Mouse (Mus musculus) R1 (cell line): Measurements from ENCODE around the gene Apol9a.
"Not testable (repeated sequence)": the region's sequence is repeated elsewhere in the genome, so short reads cannot be mapped to it uniquely, and the experiment has no call there.

Experiments used
- DNase-seq: peaks from one replicate; pipeline ENCODE4 v3.0.0-alpha.2; 2018; ENCODE audit warnings: low read depth, low spot score

The Apol9a gene

DNA sequence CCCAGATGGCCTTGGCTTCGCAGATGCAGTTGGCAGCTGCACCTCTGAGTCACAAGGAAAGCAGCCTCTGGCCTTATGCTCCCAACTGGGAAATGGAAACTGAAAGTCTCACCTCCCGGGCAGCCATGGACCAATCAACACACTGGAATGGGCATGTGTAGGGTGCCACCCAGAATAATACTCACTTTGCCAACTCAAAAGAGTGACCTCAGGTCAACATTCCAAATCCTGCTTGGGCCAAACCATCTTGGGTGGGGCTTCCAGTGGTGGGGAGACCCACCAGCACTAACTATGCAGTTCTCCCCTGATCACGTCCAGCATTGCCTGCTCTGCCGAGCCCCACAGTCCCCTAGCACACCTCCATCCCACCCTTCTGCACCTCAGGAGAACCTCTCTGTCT is at the start of gene Apol9a:
TSS of gene Apol9a (minus strand) at position 101 of the 400 bp plus-strand sequence.
- DNase-seq = not testable (repeated sequence)

DNA sequence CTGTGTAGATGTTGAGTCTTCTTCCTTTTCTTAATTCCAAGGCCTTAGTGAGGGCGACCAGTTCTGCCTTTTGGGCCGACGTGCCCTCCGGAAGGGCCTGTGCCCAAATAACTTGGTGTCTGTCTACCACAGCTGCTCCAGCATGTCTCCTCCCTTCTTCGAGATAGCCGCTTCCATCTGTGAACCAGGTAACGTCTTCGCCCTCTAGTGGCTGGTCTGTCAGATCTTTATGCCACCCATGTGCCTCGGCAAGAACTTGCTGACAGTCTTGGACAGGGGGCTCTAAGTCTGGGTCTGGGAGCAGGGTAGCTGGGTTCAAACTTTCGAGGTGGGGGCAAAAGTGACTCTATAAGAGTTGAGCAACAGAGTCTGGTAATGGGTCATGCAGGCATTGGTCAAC is 39.0 kb upstream of the Apol9a start:
- DNase-seq = peak; percentile 76

DNA sequence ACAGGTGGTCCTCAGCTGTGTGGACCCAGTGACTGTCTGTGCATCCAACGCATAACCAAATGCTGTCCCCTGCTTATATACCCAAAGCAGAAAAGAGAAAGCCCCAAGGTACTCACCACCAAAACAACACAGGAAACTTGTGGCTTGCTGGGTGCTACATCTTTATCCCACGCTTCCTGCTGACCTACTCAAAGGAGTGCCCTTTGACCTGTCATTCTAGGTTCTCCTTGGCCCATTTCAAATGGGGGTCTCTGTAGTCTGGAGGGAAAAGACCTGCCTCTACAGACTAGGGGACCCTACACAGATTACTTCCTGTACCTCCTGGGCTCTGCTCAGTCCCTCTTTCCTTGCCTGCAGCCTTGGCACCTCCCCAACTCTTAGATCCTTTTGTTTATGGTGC is 36.5 kb upstream of the Apol9a start, which contains the start of gene Apol7b:
TSS of gene Apol7b (minus strand) at position 101 of the 400 bp plus-strand sequence.
- not testable (repeated sequence) for DNase-seq

DNA sequence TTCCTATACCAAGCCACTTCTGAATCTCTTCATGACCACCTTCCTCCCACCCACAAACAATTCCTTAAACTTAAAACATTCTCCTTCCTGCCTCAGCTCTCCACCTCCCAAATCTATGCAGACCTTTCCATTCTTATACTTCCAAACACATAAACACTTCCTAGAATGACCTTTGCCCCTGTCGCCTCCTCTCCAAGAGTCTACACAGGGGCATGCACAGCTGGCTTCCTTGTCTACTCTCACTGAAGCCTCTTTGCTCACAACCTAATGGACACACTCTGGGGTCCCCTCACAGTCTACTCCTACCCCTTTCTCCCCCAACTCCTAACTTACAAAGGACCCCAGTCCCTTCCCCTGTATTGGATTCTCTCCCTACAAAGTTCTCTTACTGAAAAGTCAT is 34.7 kb upstream of the Apol9a start:
- DNase-seq = not testable (repeated sequence)

DNA sequence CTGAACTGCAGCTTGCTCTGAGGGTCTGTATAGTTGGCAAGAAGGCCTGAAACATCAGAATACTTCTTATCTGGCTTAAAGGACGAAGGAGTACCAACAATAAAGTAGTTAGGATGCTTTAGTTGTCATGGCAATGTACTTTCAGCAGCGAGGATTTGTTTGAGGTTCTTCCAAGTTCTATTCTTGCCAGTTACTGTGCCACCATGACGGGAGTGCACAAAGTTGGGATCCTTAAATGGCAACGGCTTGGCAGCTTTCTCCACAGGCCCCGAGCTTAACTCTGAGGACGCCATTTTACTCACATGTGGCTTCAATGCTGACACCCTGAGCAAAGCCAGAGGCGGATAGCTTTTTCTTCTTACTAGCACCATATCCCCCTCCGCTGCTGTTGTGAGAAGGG is 33.8 kb upstream of the Apol9a start:
- not testable (repeated sequence) for DNase-seq

DNA sequence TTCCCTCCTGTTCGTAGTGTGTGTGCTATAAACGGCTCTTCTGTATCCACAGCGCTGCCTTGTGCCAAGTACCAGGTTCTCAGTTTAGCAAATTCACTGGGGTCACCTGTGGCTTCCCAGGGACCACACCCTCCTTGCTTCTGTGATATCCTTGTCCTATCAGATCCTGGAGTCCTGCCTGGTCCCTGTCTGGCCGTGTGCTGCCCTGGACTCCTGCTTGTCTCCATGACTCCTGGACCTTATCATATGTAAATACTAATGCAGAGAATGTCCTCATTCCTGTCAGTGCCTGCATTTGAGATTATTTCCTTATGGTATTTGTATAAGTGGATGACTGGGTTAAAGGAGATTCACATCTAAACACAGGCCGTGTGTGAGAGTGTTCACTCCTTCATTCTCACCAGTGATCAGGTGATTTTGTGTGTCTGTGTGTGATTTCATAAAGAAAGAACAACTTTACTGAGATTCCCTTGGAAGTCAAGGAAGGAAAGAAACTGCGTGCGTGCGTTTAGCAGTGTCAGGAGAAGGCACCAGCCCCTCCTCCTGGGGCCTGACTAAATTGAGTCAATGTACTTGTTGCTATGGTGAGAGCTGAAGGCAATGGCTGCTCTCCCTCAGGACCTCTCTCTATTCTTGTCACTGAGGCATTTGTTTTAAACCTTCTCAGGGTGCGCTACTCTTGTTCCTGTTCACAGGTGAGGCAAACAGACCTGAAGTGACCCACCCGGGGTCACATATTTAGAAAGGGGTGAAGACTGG is 17.9 kb upstream of the Apol9a start:
- DNase-seq = not testable (repeated sequence)

DNA sequence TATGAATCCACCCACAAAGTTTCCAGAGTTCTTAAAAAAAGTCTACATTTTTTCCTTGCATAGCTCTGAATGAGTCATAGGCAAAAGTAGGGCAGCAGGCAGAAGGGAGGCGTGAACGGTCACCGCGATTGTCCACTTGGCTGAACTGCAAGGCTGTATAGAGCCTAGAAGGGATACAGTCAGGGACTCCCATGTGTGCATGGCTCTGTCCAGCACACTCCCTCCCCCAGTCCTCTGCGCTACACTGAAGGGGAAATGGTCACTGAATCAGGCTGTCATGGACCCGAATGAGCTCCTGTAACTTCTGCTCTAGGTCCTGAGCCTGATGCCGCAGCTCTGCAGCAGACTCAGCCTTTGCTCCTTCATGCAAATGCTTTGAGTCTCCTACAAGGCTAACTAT is 12.0 kb upstream of the Apol9a start:
- DNase-seq = not testable (repeated sequence)

DNA sequence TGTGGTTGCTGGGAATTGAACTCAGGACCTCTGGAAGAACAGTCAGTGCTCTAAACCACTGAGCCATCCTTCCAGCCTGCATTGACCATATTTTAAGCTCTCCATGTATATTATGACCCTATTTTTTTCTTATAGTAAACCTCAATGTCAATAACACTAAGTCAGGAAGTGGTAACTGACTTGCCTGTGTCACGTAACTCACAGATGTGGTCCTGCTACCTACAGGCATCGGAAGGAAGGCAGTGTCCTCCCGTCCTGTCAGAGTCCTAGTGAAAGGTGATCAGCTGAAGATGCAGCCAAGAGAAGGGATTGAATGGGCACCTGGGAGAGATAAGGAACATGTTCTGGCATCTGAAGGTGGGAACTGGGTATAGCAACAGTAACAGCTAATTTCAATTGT is 8.7 kb upstream of the Apol9a start:
- DNase-seq = not testable (repeated sequence)

DNA sequence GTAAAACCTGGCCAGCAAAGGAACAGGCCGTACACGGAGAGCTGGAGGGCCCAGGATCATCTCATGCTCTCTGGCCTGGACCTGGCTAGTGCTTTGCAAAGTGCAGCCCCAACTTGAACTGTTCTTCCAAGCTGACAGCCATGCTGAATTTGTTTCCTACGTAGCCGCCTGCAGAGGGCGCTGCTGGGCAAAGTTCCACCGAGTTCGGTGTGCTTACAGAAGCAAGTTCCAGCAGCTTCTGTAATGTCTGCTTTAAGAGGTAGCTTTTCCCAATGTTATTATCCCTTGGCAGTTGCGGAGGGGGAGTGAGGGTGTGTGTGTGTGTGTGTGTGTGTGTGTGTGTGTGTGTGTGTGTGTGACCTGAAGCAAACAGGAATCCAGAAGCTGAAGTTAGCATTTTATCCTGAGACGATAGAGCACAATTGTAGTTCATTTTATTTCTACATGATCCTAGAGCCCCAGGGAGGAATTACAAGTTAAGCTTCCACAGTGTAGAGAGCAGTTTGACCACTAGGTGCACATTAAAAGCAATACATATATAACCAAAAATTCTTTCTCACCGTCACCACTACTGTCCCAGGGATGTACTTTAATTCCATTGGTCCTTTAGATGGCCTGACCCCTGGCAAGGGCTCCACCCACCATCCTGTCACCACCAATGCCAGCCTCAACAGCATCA is 5.9 kb upstream of the Apol9a start:
- not testable (repeated sequence) for DNase-seq

DNA sequence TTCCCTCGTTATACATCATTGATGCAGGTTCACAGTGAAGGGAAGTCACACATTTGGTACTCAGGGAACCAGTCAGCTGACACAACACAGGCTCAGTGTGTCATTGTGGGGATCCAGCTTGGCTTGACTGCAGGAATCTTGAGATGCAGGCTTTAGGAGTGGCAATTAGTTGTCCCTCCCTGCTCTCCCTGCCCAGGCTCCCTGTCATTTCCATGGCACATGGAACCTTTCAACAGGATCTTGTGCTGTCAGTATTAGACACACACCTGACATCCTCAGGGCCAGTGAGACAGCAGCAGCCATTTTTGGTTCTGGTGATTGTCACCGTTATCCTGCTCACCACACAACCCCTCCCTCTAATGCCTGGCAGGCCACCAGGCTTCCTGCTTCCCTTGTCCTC is 4.7 kb upstream of the Apol9a start:
- not testable (repeated sequence) for DNase-seq

DNA sequence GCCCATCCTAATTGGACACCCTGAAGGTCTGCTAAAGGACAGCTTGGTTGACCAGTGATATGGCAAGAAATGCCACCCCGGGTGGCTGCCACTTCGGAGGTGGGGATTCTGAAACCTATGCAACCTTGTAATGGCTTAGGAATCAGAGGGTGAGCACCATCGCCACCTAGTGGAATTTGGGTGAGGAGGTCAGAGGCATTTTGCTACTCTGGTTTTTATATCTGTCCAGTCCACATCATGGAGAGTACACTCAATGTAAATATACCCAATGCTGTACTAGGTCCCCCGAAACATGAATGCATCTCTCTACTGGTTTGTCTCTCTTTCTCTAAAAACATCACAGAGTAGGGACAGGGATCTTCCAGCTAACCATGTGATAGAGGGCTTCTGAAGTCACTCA is 1.8 kb upstream of the Apol9a start:
- peak; percentile 27 for DNase-seq

DNA sequence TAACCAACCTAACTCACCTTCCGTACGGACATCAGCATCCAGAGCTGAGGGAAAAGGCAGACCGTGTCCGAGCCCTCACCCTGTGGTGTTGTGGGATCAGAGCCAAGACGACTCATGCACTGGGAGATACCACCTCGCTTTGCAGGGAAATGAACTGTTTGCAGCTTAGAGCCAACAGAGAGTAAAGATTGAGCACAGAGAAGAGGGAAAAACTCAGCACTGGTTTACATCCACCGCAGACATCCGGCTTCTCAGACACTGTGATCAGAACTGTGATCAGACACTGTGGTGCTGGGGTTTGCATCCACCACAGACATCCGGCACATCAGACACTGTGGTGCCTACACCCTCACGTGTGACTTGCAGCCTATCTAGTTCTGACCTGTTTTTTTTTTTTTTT is 4.6 kb downstream of the Apol9a start:
- DNase-seq = not testable (repeated sequence)

DNA sequence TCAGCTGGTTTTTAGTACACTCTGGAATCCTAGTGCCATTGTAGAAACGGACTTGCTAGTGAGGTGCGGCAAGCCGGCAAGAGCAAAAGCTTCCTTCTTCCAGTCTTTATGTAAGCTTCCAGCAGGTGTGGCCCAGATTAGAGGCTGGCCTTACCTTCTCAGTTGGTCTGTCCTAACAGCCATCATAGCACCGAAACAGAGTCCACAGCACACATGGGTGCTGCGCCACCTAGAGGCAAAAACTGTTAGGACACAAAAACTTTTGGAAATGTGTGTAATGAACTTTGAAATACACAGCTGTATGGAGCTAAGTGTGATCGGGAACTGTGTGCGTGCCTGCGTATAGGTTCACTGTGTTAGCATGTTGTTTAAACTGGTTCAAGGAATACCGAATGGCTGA is 11.9 kb downstream of the Apol9a start, which contains the start of gene Apol7a:
TSS of gene Apol7a (minus strand) at position 84 of the 400 bp plus-strand sequence.
- peak; percentile 84 for DNase-seq

DNA sequence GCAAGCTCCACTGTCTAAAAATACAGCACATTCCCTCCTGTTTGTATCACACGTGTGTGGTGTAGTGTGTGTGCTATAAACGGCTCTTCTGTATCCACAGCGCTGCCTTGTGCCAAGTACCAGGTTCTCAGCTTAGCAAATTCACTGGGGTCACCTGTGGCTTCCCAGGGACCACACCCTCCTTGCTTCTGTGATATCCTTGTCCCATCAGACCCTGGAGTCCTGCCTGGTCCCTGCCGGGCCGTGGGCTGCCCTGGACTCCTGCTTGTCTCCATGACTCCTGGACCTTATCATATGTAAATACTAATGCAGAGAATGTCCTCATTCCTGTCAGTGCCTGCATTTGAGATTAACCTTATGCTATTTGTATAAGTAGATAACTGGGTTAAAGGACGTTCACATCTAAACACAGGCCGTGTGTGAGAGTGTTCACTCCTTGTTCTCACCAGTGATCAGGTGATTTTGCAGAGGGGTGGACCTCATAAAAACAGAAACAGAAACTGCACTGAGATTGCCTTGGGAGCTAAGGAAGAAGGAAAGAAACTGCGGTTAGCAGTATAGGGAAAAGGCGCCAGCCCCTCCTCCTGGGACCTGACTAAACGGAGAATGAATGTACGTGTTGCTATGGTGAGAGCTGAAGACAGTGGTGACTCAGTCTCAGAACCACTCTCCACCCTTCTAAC is 13.3 kb downstream of the Apol9a start:
- not testable (repeated sequence) for DNase-seq

DNA sequence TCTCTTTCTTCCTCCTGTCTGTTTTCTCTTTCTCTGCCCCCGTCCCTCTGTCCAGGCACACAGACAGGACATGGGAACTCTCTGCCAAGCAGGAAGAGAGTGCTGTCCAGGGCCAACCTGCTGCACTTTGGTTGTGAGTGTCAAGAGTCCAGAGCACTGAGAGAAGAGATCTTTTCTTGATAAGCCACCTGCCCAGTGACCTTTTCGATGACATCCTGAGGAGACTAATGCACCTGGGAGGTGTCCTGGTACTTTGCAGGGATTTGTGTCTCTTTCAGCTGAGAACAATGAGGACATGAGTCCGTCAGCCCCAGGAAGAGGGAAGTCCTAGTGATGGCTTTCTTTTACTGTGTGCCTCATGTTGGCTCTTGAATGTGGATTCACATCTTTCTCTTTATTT is 17.1 kb downstream of the Apol9a start:
- DNase-seq = not testable (repeated sequence)

DNA sequence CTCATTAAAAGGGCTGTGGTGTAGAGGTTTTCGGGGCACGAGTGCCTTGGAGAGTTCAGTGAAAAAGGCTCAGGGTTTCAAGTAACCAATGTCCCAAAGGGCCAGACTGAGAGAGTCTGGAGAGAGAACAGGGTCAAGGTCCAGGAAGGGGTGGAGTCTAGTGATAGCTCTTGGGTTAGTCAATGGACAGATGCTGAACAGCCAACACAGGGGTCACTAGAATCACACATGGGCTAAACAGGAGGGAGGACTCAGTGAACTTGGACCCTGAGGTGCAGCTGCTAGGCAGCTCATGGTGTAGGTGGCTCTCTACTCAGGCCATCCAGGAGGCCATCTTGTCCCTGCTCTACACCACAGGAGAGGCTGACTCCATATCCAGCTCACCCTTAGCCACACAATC is 23.5 kb downstream of the Apol9a start:
- no peak for DNase-seq

DNA sequence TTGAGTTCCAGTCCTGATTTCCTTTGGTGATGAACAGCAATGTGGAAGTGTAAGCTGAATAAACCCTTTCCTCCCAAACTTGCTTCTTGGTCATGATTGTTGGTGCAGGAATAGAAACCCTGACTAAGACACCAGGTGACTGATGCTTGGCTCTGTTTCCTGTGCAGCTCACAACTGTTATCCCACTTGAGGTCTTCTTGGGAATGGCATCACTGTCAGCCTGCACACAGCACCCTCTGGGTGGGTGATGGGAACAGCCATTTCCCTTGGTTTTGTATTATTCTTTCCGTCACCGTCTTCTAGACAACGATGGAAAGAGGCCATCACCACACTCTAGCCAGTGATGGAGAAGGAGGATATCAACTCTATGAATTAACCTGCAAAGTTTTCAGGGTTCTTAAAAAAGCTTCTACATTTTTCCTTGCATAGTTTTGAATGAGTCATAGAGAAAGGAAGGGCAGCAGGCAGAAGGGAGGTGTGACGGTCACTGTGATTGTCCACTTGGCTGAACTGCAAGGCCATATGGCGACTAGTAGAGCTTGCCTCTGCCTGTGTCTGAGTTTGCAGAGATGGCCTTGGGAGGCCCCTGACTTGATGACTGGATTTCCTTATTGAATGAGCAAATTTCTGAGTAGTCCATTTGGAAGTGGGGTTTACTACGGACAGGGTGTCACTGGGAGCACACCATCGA is 26.4 kb downstream of the Apol9a start:
- DNase-seq = no peak

DNA sequence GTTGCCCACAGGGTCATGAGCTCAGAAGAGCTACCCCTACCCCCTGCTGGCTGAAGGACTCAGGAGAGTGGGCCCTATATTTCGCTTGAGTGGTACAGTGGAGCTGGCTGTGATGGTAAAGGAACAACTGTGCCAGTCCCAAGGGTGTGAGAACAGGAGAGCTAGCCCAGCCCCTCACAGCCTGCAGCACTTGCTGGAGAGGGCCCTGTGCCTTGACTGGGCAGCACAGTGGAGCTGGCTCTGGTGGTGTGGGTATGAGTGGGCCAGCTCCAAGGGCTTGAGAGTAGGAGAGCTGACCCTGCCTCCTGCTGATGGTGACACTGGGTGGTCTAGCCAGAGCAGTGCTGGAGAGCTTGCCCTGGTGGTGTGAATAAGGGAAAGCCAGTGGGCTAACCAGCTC is 28.1 kb downstream of the Apol9a start:
- no peak for DNase-seq

DNA sequence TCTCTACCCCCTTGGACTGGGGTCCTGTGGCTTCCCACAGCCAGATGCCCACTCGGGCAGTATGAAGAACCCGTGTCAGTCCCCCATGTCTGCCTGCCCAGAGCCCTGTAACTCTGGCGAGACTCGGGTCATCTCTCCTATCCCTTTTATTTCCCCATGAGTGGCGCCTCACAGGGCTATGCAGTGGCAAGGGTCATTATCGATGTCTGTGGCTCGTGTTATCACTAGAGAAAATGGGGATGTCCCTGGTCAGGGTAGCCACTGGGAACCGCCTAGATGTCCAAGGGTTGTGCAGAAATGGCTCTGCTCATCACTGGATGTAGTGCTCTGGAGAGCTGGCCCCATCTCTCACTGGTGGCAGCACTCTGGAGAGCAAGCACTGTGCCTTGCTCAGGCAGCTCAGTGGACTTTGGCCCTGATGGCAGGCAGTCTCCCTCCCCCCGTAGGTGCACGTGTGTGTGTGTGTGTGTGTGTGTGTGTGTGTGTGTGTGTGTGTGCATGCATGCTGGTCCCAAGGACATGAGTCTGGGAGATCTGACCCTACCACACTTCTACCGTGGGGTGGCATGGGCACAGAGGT is 28.6 kb downstream of the Apol9a start:
- no peak for DNase-seq

DNA sequence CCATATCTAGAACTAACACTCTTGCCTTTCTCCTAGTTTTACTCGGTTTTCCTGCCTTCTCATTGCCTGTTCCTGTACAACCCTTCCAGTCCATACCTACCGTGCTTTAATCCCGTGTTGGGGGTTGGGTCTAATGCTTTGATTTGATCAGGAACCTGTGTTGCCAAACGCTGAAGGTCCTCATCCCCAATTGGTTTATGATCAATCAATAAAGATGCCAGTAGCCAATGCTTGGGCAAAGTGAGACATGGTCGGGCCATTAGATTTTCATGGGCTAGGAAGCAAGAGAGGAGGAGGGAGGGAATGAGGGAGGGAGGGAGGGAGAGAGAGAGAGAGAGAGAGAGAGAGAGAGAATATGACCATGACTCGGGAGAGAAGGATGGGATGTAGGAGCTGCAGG is 29.5 kb downstream of the Apol9a start:
- no peak for DNase-seq

DNA sequence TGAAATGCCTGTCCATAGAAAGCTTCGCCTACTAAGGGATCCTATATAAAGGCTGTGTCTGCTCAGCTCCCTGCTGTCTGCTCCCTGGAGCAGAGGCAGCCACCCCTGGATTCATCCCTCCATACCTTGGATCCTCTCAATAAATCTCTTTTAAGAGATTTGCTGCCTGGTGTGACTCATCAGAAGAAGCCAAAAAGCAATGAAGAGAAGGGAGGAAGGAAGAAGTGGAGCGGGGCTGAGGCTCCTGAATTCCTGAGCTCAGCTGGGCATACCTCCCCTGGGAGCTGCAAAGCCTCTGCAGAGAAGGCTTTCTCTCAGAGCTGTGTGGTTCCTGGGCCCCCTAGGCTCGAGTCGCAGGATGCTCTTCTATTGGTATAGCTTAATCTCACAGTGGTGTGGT is 31.0 kb downstream of the Apol9a start:
- no peak for DNase-seq
